Mouse (Mus musculus): ENCODE measurements around the gene Ip6k3.
A peak's percentile ranks its signal among the peaks of the same experiment; 100 is the strongest.

Ip6k3 gene

DNA sequence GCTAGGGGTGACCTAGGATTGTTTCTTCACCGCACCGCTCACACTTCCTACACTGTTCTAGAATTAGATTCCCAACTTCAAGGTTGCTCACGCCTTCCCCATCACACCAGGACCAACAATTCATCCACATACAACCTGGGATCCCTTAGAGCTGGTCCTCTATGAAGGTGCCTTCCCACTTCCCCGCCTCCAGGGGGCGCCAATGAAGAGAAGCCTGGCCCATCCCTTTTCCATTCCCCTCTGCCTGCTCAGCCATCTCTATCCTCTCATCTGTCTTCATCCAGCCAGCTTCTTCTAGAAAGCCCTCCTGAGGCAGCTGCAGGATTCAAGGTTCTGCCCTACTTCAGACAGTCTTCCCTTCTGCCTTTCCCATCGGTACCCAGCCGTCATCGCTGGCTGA is 16.2 kb downstream of the Ip6k3 start:
- no peak for DNase-seq

DNA sequence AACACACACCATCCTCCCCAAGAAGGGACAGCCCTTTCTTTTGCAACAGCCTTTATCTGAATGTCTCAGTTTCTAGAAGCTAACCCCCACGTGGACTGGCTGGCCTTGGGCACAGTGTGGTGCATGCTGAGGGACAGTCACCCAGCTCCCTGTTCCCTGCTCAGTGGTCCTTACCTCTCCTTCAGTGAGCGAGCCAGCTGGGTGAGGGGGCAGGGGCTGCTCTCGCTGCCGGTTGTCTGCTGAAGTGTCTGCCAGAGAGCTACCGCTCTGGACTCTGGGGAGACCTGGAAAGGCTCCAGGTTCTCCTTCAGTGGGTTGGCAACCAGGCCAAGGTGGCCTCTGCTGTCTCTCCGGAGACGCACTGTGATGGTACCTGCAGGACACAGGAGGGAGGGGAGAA is 16.7 kb downstream of the Ip6k3 start:
- no peak for DNase-seq

DNA sequence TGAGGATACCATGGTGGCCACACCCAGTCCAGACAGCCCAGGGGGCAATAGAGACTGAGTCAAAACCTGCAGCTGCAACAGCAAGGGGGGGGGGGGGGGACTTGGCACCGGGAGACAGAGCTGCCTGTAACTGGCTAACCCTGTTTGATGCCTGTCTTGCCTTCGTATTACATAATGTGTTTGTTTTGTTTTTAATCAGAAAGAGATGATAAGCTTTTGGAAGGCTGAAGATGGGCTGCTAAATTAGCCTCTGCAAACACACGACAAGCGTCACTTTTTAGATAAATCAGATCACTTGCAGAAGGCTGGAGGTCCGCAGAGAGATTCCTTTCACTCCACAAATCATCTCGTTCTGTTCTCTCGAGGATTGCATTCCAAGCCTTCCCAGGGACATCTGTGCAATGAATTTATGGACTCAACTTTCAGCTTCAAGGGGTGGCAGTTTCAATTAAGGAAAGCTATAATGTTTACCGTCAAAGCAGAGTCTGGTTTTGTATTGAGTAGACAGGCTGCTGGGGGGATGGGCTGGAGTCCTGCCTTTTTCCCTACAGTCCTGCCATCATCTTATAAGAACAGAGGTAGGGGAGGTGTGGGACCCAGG is 21.2 kb downstream of the Ip6k3 start:
- DNase-seq: no peak

DNA sequence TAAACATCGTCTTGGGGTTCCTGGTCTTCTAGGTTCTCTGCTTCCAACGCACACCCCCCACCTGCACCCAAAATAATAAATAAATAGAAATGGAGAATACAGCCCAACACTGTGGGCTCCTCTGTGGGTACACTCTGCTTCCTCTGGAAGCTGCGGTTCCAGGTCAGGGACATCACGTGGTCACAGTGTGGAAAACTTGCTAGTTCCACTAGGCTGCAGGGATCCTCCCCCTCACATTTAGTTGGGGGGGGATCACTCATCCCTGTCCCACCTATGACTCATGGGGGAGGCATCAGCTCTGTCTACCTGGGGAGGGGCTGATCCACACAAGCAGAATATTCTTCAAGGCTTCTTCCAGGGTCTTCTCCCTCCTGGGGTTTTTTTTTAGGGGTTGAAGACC is 23.4 kb downstream of the Ip6k3 start:
- DNase-seq: no peak

DNA sequence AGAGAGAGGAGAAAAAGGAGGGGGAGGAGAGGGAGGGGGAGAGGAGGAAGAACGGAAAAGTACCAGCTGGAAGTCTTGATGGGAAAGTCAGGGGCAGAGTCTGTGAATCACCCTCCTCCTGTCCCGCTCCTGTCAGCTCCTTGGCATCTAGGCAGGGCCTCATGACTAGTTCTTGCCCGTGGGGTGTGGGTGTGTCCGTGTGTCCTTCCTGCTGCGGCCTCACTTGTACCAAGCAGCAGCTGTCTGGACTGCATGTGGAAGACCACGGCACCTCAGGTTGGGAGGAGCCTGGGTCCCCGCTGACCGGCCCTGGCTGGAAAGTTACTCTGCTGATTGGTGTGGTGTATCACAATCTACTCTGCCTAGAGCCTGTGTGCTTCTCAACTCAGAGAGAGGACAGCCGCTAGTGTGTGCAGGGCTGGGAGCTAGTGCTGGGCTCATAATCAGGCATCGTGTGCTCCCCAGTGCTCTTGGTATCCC is 25.6 kb downstream of the Ip6k3 start:
- DNase-seq: no peak

- DNase-seq: no peak
Measured at GRCm38 (mm10) chr17:27140262-27140661, 27.3 kb downstream of the Ip6k3 start.

- no peak for DNase-seq
Measured at GRCm38 (mm10) chr17:27139304-27139703, 28.3 kb downstream of the Ip6k3 start.

DNA sequence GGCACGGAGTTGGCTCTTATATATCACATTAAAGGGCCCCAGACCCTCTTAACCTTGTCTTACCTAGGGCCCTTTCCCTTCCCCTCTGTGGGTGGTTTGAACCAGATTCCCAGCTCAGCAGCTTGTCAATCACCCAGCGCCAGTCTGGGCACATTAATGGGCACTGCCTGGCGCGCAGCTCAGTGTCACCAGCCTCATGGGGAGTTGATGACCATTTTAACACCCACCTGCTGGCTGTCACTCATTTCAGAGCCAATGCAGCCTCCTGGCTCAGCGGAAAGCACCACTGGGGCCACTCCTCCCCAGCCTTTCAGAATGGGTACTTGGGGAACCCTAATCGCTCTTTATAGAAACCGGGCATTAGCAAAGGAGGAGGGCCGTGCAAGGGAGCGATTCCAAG is 29.2 kb downstream of the Ip6k3 start:
- DNase-seq: no peak

GRCm38 (mm10) chr17:27134715-27135114 is 32.9 kb downstream of the Ip6k3 start:
- no peak for DNase-seq

DNA sequence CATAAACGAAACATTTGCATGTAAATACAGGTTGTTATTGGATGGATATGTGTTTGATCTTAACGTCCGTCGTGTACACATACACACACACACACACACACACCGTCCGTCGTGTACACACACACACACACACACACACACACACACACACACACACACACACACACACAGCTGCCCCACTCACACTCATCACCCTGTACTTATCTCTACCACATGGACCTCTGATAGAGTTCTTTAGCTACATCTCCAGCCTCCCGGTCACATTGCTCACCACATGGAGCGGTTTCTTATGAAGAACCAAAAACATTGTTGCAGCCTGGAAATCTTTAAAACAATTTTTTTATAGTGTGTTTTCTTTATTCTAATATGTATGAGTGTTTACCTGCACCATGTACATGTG is 33.4 kb downstream of the Ip6k3 start:
- DNase-seq: no peak

DNA sequence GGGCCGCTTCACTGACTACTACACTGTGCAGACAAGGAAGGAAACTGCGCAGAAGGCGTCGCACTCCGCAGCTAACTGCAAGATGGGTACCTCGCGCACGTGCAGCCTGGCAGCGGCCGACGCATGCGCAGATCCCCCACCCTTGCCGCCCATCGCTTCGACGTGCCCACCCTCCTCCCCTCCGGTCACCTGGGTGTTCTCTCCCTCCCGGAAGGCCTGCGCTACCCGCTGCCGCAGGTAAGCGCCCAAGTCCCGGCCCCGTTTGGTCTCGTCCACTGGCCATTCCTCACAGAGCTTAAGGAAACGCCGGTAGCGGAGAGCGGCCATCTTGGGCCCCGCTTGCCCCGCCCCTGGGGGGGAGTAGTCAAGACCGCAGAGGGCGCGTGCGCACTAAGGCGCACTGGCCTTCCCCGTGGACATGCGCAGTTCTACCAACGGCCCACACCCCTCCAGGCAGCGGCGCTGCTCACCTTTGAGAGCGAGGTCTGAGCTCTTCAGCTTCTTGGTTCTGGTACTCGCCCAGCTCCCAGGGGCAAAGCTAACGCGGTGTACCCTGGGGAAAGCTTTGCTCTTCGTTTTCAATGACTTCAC is 33.9 kb downstream of the Ip6k3 start, which contains the start of gene Uqcc2:
Uqcc2 (minus strand) TSS at position 366 of the 591 bp plus-strand sequence.
- DNase-seq: peak; percentile 98

DNA sequence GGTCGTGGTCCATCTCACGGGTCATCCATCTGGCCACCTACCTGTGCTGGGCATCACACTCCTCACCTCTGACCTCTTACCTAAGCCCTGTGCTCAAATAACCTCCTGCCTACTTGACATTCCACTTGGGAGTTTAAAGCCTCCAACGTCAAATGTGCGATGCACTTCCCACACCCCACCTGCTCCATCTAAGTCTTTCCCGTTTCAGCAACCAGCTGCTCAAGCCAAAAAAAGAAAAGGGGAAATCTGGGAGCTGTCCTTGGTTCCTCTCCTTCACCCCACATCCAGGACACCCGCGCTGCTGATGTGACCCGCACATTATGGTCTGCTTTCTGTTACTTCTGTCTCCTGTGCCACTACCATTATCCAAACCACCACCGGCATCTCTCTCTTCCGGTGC is 35.4 kb downstream of the Ip6k3 start:
- no peak for DNase-seq

GRCm38 (mm10) chr17:27131240-27131665 is 36.3 kb downstream of the Ip6k3 start:
- DNase-seq: no peak

- DNase-seq: no peak
Measured at GRCm38 (mm10) chr17:27130246-27130645, 37.3 kb downstream of the Ip6k3 start.

DNA sequence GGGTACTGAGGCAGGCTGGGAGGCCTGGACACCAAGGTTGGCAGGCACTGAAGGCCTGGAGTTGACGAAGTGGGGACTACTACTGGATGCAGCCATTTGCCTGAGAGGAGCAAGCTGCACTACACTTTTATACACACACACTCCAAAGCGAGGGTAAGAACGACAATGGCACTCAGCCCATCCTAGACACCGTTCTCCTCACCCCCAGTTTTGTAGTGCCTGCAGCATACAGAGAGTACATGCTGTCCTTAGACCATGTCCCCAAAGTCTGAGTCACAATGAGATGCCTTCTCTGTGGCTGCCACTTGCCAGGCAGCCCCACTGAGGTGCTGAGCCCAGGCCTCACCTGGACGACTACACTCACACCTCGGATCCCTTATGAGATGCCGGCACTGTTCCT is 37.8 kb downstream of the Ip6k3 start:
- DNase-seq: no peak

- DNase-seq: no peak
Measured at GRCm38 (mm10) chr17:27129291-27129690, 38.3 kb downstream of the Ip6k3 start.

DNA sequence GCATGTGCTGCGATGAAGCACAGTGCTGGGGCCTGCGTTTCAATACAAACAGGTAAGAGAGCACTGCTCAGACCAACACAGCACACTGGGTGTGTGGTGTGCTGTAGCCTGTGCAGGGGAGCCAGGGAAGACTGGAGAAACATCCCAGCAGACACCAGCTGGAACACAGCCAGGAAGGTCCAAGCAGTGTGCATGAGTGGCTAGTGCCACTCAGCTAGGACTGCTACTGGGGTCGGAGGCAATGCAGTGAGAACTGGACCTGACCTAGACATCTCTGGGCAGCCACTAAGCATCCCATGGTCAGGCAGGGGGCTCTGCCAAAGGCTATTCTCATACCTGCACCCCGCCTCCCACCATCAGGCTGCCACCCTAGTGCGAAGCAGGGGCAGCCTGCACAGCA is 39.4 kb downstream of the Ip6k3 start:
- DNase-seq: no peak

DNA sequence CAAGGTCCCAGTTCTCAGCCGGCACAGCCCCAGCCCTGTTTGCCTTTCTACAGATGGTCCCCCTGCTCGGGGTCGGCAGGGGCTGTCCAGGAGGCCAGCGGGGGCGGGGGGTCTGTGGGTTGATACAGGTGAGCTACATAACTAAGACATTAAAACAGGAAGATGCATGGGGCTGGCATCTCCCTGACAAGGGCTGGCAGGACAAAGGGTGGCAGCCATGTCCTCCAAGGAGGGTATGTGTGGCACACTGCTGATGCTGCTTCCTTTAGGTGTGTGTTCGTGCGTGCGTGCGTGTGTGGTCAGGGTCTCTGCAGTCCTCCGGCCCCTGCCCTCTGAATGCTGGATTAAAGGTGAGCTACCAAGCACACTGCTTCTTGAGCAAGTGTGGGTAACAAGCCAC is 40.6 kb downstream of the Ip6k3 start:
- DNase-seq: no peak

- no peak for DNase-seq
Measured at GRCm38 (mm10) chr17:27125669-27126202, 41.9 kb downstream of the Ip6k3 start.

DNA sequence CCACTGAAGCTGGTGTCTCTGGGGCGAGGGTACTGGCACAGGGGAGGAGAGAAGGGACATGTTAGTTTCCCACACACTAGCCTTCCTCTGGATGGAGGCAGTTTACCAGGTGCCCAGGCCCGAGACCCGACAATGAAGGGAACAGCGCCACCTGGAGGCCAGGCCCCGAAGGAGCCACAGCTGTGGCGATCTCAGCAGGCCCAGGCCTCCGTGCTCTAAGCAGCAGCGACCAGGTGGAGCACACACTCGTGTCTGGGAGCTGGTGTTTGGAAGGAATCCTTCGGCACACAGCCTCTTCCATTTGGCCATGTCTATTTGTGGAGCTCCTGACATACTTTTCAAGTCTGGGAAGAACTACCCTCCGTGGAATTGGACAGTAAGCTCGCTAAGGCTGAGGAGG is 42.4 kb downstream of the Ip6k3 start:
- DNase-seq: peak; percentile 69

GRCm38 (mm10) chr17:27123813-27124375 is 43.7 kb downstream of the Ip6k3 start:
- no peak for DNase-seq

DNA sequence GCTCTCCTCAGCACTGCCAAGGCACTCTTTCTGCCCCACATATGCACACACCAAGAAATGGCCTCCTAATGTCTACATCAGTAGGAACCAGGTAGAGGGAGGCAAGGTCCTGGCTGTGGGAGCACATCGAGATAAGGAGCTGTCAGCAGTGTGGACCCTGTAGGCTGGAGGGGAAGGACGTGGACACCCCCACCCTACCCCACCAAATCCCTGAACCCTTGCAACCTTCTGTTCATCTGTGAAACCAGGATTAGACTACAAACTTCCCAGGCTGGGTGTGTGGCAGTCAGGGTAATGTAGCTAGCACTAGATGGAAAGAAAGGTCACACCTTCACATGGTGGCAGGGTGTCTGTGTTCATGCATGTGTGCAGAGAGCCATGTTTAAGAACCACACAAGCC is 44.5 kb downstream of the Ip6k3 start:
- no peak for DNase-seq

GRCm38 (mm10) chr17:27122701-27123100 is 44.9 kb downstream of the Ip6k3 start:
- DNase-seq: no peak

DNA sequence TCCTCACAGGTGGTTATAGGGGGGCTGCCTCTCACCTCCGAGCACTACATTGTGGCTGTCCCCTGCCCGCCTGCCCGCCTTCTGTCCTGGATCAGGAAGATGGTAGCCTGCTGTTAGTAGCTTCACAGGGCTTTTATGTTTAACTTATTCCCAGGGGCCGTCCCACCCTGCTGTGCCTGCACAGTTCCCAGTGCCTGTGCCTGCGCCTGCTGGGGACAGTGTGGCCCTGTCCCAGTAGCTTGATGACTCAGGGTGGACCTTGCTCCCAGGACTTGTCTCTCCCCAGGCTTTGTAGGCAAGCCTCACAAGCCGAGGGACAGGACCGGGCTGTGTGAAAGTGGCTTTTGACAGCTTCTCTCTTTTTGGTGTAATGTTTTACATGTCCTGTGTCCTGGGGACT is 45.8 kb downstream of the Ip6k3 start:
- no peak for DNase-seq
